Mouse (Mus musculus): ENCODE measurements around the gene Atr. TPM values are rescaled to one million over a fixed set of nuclear protein-coding genes. Genes with fewer than 3 reads are reported as not detected.
"Not testable (repeated sequence)": the region's sequence is repeated elsewhere in the genome, so short reads cannot be mapped to it uniquely, and the experiment has no call there.

Atr gene
- polyA plus RNA-seq, 1 experiment from 2014 or later, result 3.3 TPM

- no peak overlapping the region for H3K4me2 ChIP-seq (ENCODE audit: low read depth, low read length)
- no peak overlapping the region for H3K9ac ChIP-seq (ENCODE audit: low read depth, low read length)
- no peaks in the 10 kb centered on the region for H3K9me3 ChIP-seq (replicated peaks; ENCODE audit: control insufficient read depth, low read length)
- H3K4me3 ChIP-seq (ENCODE audit: low read depth, low read length), result no peak overlapping the region
- peaks cover 6% of the 10 kb centered on the region for H3K4me1 ChIP-seq (ENCODE audit: control insufficient read depth, low read depth, low read length)
- WGBS (ENCODE audit: insufficient replicate concordance), result 82% methylated on average over 7 of the region's 7 CpGs
- H3K36me3 ChIP-seq (ENCODE audit: control insufficient read depth, insufficient read depth), result no peaks in the 10 kb centered on the region
- H3K27ac ChIP-seq (ENCODE audit: low read length), result no peak overlapping the region
- ATAC-seq (ENCODE audit: low read depth), result no peak
- H3K27me3 ChIP-seq (ENCODE audit: control insufficient read depth, insufficient read depth, low read depth, low read length), result no peaks in the 10 kb centered on the region
These were observed 100.8 kb downstream of the Atr start for GRCm38 (mm10) chr9:95958041-95958730.

- not testable (repeated sequence) for H3K27me3 ChIP-seq (ENCODE audit: control insufficient read depth, insufficient read depth, low read depth, low read length); H3K4me2 ChIP-seq (ENCODE audit: low read depth, low read length); H3K36me3 ChIP-seq (ENCODE audit: control insufficient read depth, insufficient read depth); H3K4me1 ChIP-seq (ENCODE audit: control insufficient read depth, low read depth, low read length); H3K27ac ChIP-seq (ENCODE audit: low read length); H3K9me3 ChIP-seq (replicated peaks; ENCODE audit: control insufficient read depth, low read length); ATAC-seq (ENCODE audit: low read depth); H3K9ac ChIP-seq (ENCODE audit: low read depth, low read length); H3K4me3 ChIP-seq (ENCODE audit: low read depth, low read length)
- 79% methylated on average over 2 of the region's 2 CpGs for WGBS (ENCODE audit: insufficient replicate concordance)
These were observed 101.3 kb downstream of the Atr start for GRCm38 (mm10) chr9:95958731-95959105.

GRCm38 (mm10) chr9:95959246-95959645 lies 101.8 kb downstream of the Atr start:
- no peak for ATAC-seq (ENCODE audit: low read depth)
- Histone ChIP-seq H3K4me2 (ENCODE audit: low read depth, low read length) (no peak overlapping the region), H3K9me3 (replicated peaks; ENCODE audit: control insufficient read depth, low read length) (no peaks in the 10 kb centered on the region), H3K27me3 (ENCODE audit: control insufficient read depth, insufficient read depth, low read depth, low read length) (no peaks in the 10 kb centered on the region), H3K4me1 (ENCODE audit: control insufficient read depth, low read depth, low read length) (peaks cover 4% of the 10 kb centered on the region), H3K4me3 (ENCODE audit: low read depth, low read length) (no peak overlapping the region), H3K36me3 (ENCODE audit: control insufficient read depth, insufficient read depth) (no peaks in the 10 kb centered on the region), H3K27ac (ENCODE audit: low read length) (no peak overlapping the region), H3K9ac (ENCODE audit: low read depth, low read length) (no peak overlapping the region)
- WGBS (ENCODE audit: insufficient replicate concordance), result 76% methylated on average over 6 of the region's 6 CpGs

GRCm38 (mm10) chr9:95959732-95960428 lies 102.5 kb downstream of the Atr start:
- H3K9me3 ChIP-seq (replicated peaks; ENCODE audit: control insufficient read depth, low read length), result no peaks in the 10 kb centered on the region
- no peaks in the 10 kb centered on the region for H3K27me3 ChIP-seq (ENCODE audit: control insufficient read depth, insufficient read depth, low read depth, low read length)
- H3K36me3 ChIP-seq (ENCODE audit: control insufficient read depth, insufficient read depth), result no peaks in the 10 kb centered on the region
- no peak overlapping the region for H3K4me2 ChIP-seq (ENCODE audit: low read depth, low read length)
- no peak overlapping the region for H3K27ac ChIP-seq (ENCODE audit: low read length)
- no peak overlapping the region for H3K9ac ChIP-seq (ENCODE audit: low read depth, low read length)
- H3K4me3 ChIP-seq (ENCODE audit: low read depth, low read length), result no peak overlapping the region
- peaks cover 4% of the 10 kb centered on the region for H3K4me1 ChIP-seq (ENCODE audit: control insufficient read depth, low read depth, low read length)
- WGBS (ENCODE audit: insufficient replicate concordance), result 66% methylated on average over 3 of the region's 3 CpGs
- ATAC-seq (ENCODE audit: low read depth), result no peak

GRCm38 (mm10) chr9:95961058-95961457 lies 103.7 kb downstream of the Atr start:
- no peaks in the 10 kb centered on the region for H3K36me3 ChIP-seq (ENCODE audit: control insufficient read depth, insufficient read depth)
- no peak overlapping the region for H3K4me3 ChIP-seq (ENCODE audit: low read depth, low read length)
- H3K9ac ChIP-seq (ENCODE audit: low read depth, low read length), result no peak overlapping the region
- ATAC-seq (ENCODE audit: low read depth), result no peak
- H3K4me1 ChIP-seq (ENCODE audit: control insufficient read depth, low read depth, low read length), result peaks cover 4% of the 10 kb centered on the region
- no peaks in the 10 kb centered on the region for H3K27me3 ChIP-seq (ENCODE audit: control insufficient read depth, insufficient read depth, low read depth, low read length)
- no peak overlapping the region for H3K4me2 ChIP-seq (ENCODE audit: low read depth, low read length)
- no peak overlapping the region for H3K27ac ChIP-seq (ENCODE audit: low read length)
- H3K9me3 ChIP-seq (replicated peaks; ENCODE audit: control insufficient read depth, low read length), result no peaks in the 10 kb centered on the region

- 85% methylated on average over 13 of the region's 13 CpGs for WGBS (ENCODE audit: insufficient replicate concordance)
- no peaks in the 10 kb centered on the region for H3K9me3 ChIP-seq (replicated peaks; ENCODE audit: control insufficient read depth, low read length)
- no peak overlapping the region for H3K9ac ChIP-seq (ENCODE audit: low read depth, low read length)
- H3K27ac ChIP-seq (ENCODE audit: low read length), result no peak overlapping the region
- H3K4me3 ChIP-seq (ENCODE audit: low read depth, low read length), result no peak overlapping the region
- no peaks in the 10 kb centered on the region for H3K36me3 ChIP-seq (ENCODE audit: control insufficient read depth, insufficient read depth)
- H3K4me2 ChIP-seq (ENCODE audit: low read depth, low read length), result no peak overlapping the region
- ATAC-seq (ENCODE audit: low read depth), result no peak
- H3K4me1 ChIP-seq (ENCODE audit: control insufficient read depth, low read depth, low read length), result no peaks in the 10 kb centered on the region
- no peaks in the 10 kb centered on the region for H3K27me3 ChIP-seq (ENCODE audit: control insufficient read depth, insufficient read depth, low read depth, low read length)
These were observed 106.6 kb downstream of the Atr start for GRCm38 (mm10) chr9:95964037-95964436.

GRCm38 (mm10) chr9:95978279-95978678 lies 120.9 kb downstream of the Atr start:
- no peaks in the 10 kb centered on the region for H3K9me3 ChIP-seq (replicated peaks; ENCODE audit: control insufficient read depth, low read length)
- H3K4me1 ChIP-seq (ENCODE audit: control insufficient read depth, low read depth, low read length), result no peaks in the 10 kb centered on the region
- no peaks in the 10 kb centered on the region for H3K27me3 ChIP-seq (ENCODE audit: control insufficient read depth, insufficient read depth, low read depth, low read length)
- peaks cover 16% of the 10 kb centered on the region for H3K36me3 ChIP-seq (ENCODE audit: control insufficient read depth, insufficient read depth)
- H3K4me2 ChIP-seq (ENCODE audit: low read depth, low read length), result no peak overlapping the region
- ATAC-seq (ENCODE audit: low read depth), result no peak
- H3K27ac ChIP-seq (ENCODE audit: low read length), result no peak overlapping the region
- no peak overlapping the region for H3K4me3 ChIP-seq (ENCODE audit: low read depth, low read length)
- no peak overlapping the region for H3K9ac ChIP-seq (ENCODE audit: low read depth, low read length)
- 70% methylated on average over 2 of the region's 2 CpGs for WGBS (ENCODE audit: insufficient replicate concordance)

GRCm38 (mm10) chr9:95979896-95980295 lies 122.5 kb downstream of the Atr start:
- ATAC-seq (ENCODE audit: low read depth), result no peak
- no peaks in the 10 kb centered on the region for H3K9me3 ChIP-seq (replicated peaks; ENCODE audit: control insufficient read depth, low read length)
- H3K27ac ChIP-seq (ENCODE audit: low read length), result no peak overlapping the region
- H3K4me2 ChIP-seq (ENCODE audit: low read depth, low read length), result no peak overlapping the region
- 82% methylated on average over 6 of the region's 6 CpGs for WGBS (ENCODE audit: insufficient replicate concordance)
- H3K27me3 ChIP-seq (ENCODE audit: control insufficient read depth, insufficient read depth, low read depth, low read length), result no peaks in the 10 kb centered on the region
- H3K4me3 ChIP-seq (ENCODE audit: low read depth, low read length), result no peak overlapping the region
- no peaks in the 10 kb centered on the region for H3K4me1 ChIP-seq (ENCODE audit: control insufficient read depth, low read depth, low read length)
- H3K36me3 ChIP-seq (ENCODE audit: control insufficient read depth, insufficient read depth), result peaks cover 18% of the 10 kb centered on the region
- H3K9ac ChIP-seq (ENCODE audit: low read depth, low read length), result no peak overlapping the region

- H3K4me3 ChIP-seq (ENCODE audit: low read depth, low read length), result no peak overlapping the region
- no peak overlapping the region for H3K27ac ChIP-seq (ENCODE audit: low read length)
- no peaks in the 10 kb centered on the region for H3K4me1 ChIP-seq (ENCODE audit: control insufficient read depth, low read depth, low read length)
- ATAC-seq (ENCODE audit: low read depth), result no peak
- 87% methylated on average over 2 of the region's 2 CpGs for WGBS (ENCODE audit: insufficient replicate concordance)
- no peak overlapping the region for H3K4me2 ChIP-seq (ENCODE audit: low read depth, low read length)
- no peaks in the 10 kb centered on the region for H3K27me3 ChIP-seq (ENCODE audit: control insufficient read depth, insufficient read depth, low read depth, low read length)
- H3K36me3 ChIP-seq (ENCODE audit: control insufficient read depth, insufficient read depth), result peaks cover 22% of the 10 kb centered on the region
- H3K9me3 ChIP-seq (replicated peaks; ENCODE audit: control insufficient read depth, low read length), result no peaks in the 10 kb centered on the region
- no peak overlapping the region for H3K9ac ChIP-seq (ENCODE audit: low read depth, low read length)
These were observed 134.9 kb downstream of the Atr start for GRCm38 (mm10) chr9:95992255-95992654.

All from liver, embryonic 16.5 days (tissue).